22 mouse cellular contexts compared by ENCODE assay signal in the genomic region with DNA sequence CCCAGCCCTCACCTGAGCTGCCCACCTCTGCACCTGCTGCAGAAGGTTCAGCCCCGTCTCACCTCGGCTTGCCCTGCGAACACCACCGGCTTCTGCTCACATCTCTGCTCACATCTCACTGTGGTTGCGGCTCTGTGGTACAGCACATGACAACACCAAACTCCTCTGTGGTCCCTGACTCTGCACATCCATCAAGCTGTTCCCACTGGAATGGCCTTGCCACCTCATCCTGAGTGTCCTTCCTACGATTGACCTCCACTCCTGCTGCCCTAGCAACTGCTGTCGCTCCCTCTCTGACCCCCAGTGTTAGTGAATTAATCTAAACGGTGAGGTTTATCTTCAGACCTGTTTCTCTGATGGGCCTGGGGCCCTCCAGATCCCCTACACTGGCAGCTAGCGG. TPM values are rescaled to one million over a fixed set of nuclear protein-coding genes. Genes with fewer than 3 reads are reported as not detected.
"Had no signal": no experiment of that assay in that cellular context is flagged by ENCODE, and none has a peak within 500 bp of the region (broad histone marks: within the 10 kb centered on the region; RNA-seq: fewer than 3 reads in every experiment).

No protein-coding gene starts in this region.

- H3K36me3 ChIP-seq: lung, embryonic 15.5 days; midbrain, embryonic 12.5 days; neural tube, embryonic 13.5 days; neural tube, embryonic 15.5 days had no signal

- H3K4me3 ChIP-seq: lung, embryonic 15.5 days; midbrain, embryonic 12.5 days; myocyte; neural tube, embryonic 13.5 days; neural tube, embryonic 15.5 days had no signal

- ATAC-seq: liver, postnatal 0 days; lung, postnatal 0 days; midbrain, embryonic 16.5 days had no signal

- H3K27ac ChIP-seq: lung, embryonic 15.5 days; midbrain, embryonic 12.5 days; neural tube, embryonic 13.5 days; neural tube, embryonic 15.5 days had no signal

- DNase-seq: liver, postnatal 0 days; lung, adult 2 months; lung, postnatal 14 days; lung, postnatal 36 days; midbrain, embryonic 14.5 days; retina, postnatal 1 day; right cerebral cortex, adult 18-20 months; right cerebral cortex, postnatal 25 days; right cerebral cortex, postnatal 4 days; spleen, adult 18-20 months; thymus, adult 18-20 months; thymus, postnatal 14 days; thymus, postnatal 36 days had no signal

- H3K9me3 ChIP-seq: lung, embryonic 15.5 days; midbrain, embryonic 12.5 days; neural tube, embryonic 13.5 days; neural tube, embryonic 15.5 days had no signal

RNA-seq across cellular contexts. Expression of gene Gsg1l, which starts 2.9 kb away (rescaled TPM):
- total RNA-seq: megakaryocyte progenitor cell, adult 5-6 weeks had no signal
- polyA plus RNA-seq: myocyte; thymus, postnatal 0 days had no signal
